Mouse (Mus musculus): ENCODE results near the gene Rcor1. TPM values are rescaled to one million over a fixed set of nuclear protein-coding genes. Genes with fewer than 3 reads are reported as not detected.
A peak's percentile ranks its signal among the peaks of the same experiment; 100 is the strongest.

Gene Rcor1
- polyA plus RNA-seq, 1 experiment from 2014 or later, result 9.7 TPM

- Histone ChIP-seq H3K4me2 (replicated peaks; ENCODE audit: low read depth, low read length) (no peak overlapping the region), H3K4me3 (ENCODE audit: low read length) (no peak overlapping the region), H3K9me3 (ENCODE audit: low read length) (no peaks in the 10 kb centered on the region), H3K27me3 (ENCODE audit: insufficient read depth, low read length) (no peaks in the 10 kb centered on the region), H3K27ac (ENCODE audit: low read length) (no peak overlapping the region), H3K36me3 (ENCODE audit: insufficient read depth, low read length) (no peaks in the 10 kb centered on the region), H3K9ac (replicated peaks; ENCODE audit: low read length) (no peak overlapping the region), H3K4me1 (ENCODE audit: insufficient read depth, low read length) (no peaks in the 10 kb centered on the region)
- ATAC-seq (ENCODE audit: low FRiP score, low TSS enrichment), result no peak
- WGBS, result 90% methylated on average over 7 of the region's 7 CpGs
Measured at GRCm38 (mm10) chr12:111000956-111001355, 38.2 kb upstream of the Rcor1 start.

- H3K27me3 ChIP-seq (ENCODE audit: insufficient read depth, low read length), result no peaks in the 10 kb centered on the region
- H3K4me2 ChIP-seq (replicated peaks; ENCODE audit: low read depth, low read length), result no peak overlapping the region
- no peaks in the 10 kb centered on the region for H3K36me3 ChIP-seq (ENCODE audit: insufficient read depth, low read length)
- H3K9ac ChIP-seq (replicated peaks; ENCODE audit: low read length), result no peak overlapping the region
- H3K4me3 ChIP-seq (ENCODE audit: low read length), result no peak overlapping the region
- no peak for ATAC-seq (ENCODE audit: low FRiP score, low TSS enrichment)
- peaks cover 19% of the 10 kb centered on the region for H3K4me1 ChIP-seq (ENCODE audit: insufficient read depth, low read length)
- no peak overlapping the region for H3K27ac ChIP-seq (ENCODE audit: low read length)
- 83% methylated on average over 9 of the region's 9 CpGs for WGBS
- no peaks in the 10 kb centered on the region for H3K9me3 ChIP-seq (ENCODE audit: low read length)
Measured at GRCm38 (mm10) chr12:111004142-111004541, 35.0 kb upstream of the Rcor1 start.

- peak; percentile 36; the same call in 1 of the 2 replicates for ATAC-seq (ENCODE audit: low FRiP score, low TSS enrichment)
- no peak overlapping the region for H3K27ac ChIP-seq (ENCODE audit: low read length)
- no peaks in the 10 kb centered on the region for H3K9me3 ChIP-seq (ENCODE audit: low read length)
- H3K4me1 ChIP-seq (ENCODE audit: insufficient read depth, low read length), result peaks cover 19% of the 10 kb centered on the region
- WGBS, result 65% methylated on average over 6 of the region's 6 CpGs
- H3K9ac ChIP-seq (replicated peaks; ENCODE audit: low read length), result no peak overlapping the region
- no peak overlapping the region for H3K4me3 ChIP-seq (ENCODE audit: low read length)
- H3K4me2 ChIP-seq (replicated peaks; ENCODE audit: low read depth, low read length), result no peak overlapping the region
- H3K27me3 ChIP-seq (ENCODE audit: insufficient read depth, low read length), result no peaks in the 10 kb centered on the region
- H3K36me3 ChIP-seq (ENCODE audit: insufficient read depth, low read length), result no peaks in the 10 kb centered on the region
Measured at GRCm38 (mm10) chr12:111005803-111006202, 33.3 kb upstream of the Rcor1 start.

DNA sequence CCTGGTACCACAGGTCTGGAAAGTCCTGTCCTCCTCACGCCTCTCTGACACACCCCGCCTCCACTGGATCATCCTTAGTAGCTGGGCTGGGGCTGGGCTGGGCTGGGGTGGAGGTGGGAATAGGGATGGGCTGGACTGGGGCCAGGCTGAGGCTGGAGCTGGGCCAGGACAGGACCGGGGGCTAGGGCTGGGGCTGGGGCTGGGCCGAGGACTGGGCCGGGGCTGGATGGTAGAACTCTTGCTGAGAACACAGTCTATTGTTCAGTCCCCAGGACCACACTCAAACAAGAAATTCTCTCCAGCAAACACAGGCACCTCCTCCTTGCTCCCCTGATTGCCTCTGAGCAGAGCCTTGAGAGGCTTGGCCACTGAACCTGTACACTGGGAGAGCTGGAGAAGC is 32.8 kb upstream of the Rcor1 start:
- Histone ChIP-seq H3K36me3 (ENCODE audit: insufficient read depth, low read length) (no peaks in the 10 kb centered on the region), H3K4me3 (ENCODE audit: low read length) (no peak overlapping the region), H3K9me3 (ENCODE audit: low read length) (no peaks in the 10 kb centered on the region), H3K27me3 (ENCODE audit: insufficient read depth, low read length) (no peaks in the 10 kb centered on the region), H3K4me1 (ENCODE audit: insufficient read depth, low read length) (peaks cover 19% of the 10 kb centered on the region), H3K27ac (ENCODE audit: low read length) (no peak overlapping the region), H3K9ac (replicated peaks; ENCODE audit: low read length) (no peak overlapping the region), H3K4me2 (replicated peaks; ENCODE audit: low read depth, low read length) (no peak overlapping the region)
- peak; percentile 18; the same call in 1 of the 2 replicates for ATAC-seq (ENCODE audit: low FRiP score, low TSS enrichment)
- WGBS, result 70% methylated on average over 5 of the region's 5 CpGs

- Histone ChIP-seq H3K4me2 (replicated peaks; ENCODE audit: low read depth, low read length) (no peak overlapping the region), H3K9me3 (ENCODE audit: low read length) (no peaks in the 10 kb centered on the region), H3K9ac (replicated peaks; ENCODE audit: low read length) (no peak overlapping the region), H3K36me3 (ENCODE audit: insufficient read depth, low read length) (no peaks in the 10 kb centered on the region), H3K27me3 (ENCODE audit: insufficient read depth, low read length) (no peaks in the 10 kb centered on the region), H3K27ac (ENCODE audit: low read length) (peak overlapping the region; percentile 22; the same call in 1 of the 2 replicates), H3K4me1 (ENCODE audit: insufficient read depth, low read length) (peaks cover 19% of the 10 kb centered on the region), H3K4me3 (ENCODE audit: low read length) (no peak overlapping the region)
- ATAC-seq (ENCODE audit: low FRiP score, low TSS enrichment), result peak; percentile 39; the same call in 1 of the 2 replicates
- WGBS, result 63% methylated on average over 11 of the region's 14 CpGs
Measured at GRCm38 (mm10) chr12:111007134-111008103, 31.7 kb upstream of the Rcor1 start.

GRCm38 (mm10) chr12:111008500-111009490 is 30.4 kb upstream of the Rcor1 start:
- Histone ChIP-seq H3K4me3 (ENCODE audit: low read length) (no peak overlapping the region), H3K4me2 (replicated peaks; ENCODE audit: low read depth, low read length) (no peak overlapping the region), H3K4me1 (ENCODE audit: insufficient read depth, low read length) (peaks cover 19% of the 10 kb centered on the region), H3K36me3 (ENCODE audit: insufficient read depth, low read length) (no peaks in the 10 kb centered on the region), H3K9me3 (ENCODE audit: low read length) (no peaks in the 10 kb centered on the region), H3K9ac (replicated peaks; ENCODE audit: low read length) (no peak overlapping the region), H3K27ac (ENCODE audit: low read length) (no peak overlapping the region; the same call in 1 of the 2 replicates), H3K27me3 (ENCODE audit: insufficient read depth, low read length) (no peaks in the 10 kb centered on the region)
- 47% methylated on average over 11 of the region's 11 CpGs for WGBS
- ATAC-seq (ENCODE audit: low FRiP score, low TSS enrichment), result no peak

DNA sequence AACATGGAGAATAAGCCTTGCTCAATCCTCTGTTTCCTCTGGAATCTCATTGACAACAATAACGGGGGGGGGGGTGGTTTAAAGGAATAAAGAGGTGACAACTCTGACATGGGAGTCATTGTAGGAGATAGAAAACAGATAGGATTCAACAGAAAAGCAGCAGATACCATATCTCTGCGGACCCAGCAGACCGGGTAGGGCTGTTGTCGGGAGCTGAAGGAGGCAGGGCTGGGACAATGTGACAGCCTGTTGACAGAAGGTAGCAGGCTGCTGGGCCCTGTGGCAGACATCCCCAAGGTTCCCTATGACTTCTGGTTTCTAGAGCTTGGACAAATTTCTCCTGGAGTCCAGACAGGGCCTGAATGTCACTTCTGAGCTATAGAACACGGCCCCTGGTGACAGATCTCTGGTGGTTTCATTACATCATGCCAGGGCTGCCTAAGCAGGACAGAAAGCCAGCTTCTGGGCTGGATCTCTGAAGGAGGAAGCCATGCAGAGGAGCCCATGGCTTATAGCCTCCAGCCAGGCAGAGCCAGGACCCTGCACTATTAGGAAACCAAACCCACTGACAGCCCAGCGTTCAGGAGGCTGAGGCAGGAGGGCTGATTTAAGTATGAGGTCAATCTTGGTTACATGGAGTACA is 29.4 kb upstream of the Rcor1 start:
- no peaks in the 10 kb centered on the region for H3K9me3 ChIP-seq (ENCODE audit: low read length)
- no peak overlapping the region for H3K9ac ChIP-seq (replicated peaks; ENCODE audit: low read length)
- peaks cover 19% of the 10 kb centered on the region for H3K4me1 ChIP-seq (ENCODE audit: insufficient read depth, low read length)
- no peak for ATAC-seq (ENCODE audit: low FRiP score, low TSS enrichment)
- no peaks in the 10 kb centered on the region for H3K36me3 ChIP-seq (ENCODE audit: insufficient read depth, low read length)
- 71% methylated on average over 6 of the region's 6 CpGs for WGBS
- H3K4me2 ChIP-seq (replicated peaks; ENCODE audit: low read depth, low read length), result no peak overlapping the region
- no peak overlapping the region for H3K27ac ChIP-seq (ENCODE audit: low read length)
- H3K27me3 ChIP-seq (ENCODE audit: insufficient read depth, low read length), result no peaks in the 10 kb centered on the region
- no peak overlapping the region for H3K4me3 ChIP-seq (ENCODE audit: low read length)

GRCm38 (mm10) chr12:111016807-111017206 is 22.3 kb upstream of the Rcor1 start:
- H3K27me3 ChIP-seq (ENCODE audit: insufficient read depth, low read length), result no peaks in the 10 kb centered on the region
- H3K4me3 ChIP-seq (ENCODE audit: low read length), result no peak overlapping the region
- no peaks in the 10 kb centered on the region for H3K36me3 ChIP-seq (ENCODE audit: insufficient read depth, low read length)
- no peaks in the 10 kb centered on the region for H3K9me3 ChIP-seq (ENCODE audit: low read length)
- no peak overlapping the region for H3K27ac ChIP-seq (ENCODE audit: low read length)
- WGBS, result 76% methylated on average over 3 of the region's 3 CpGs
- H3K9ac ChIP-seq (replicated peaks; ENCODE audit: low read length), result no peak overlapping the region
- H3K4me2 ChIP-seq (replicated peaks; ENCODE audit: low read depth, low read length), result no peak overlapping the region
- H3K4me1 ChIP-seq (ENCODE audit: insufficient read depth, low read length), result no peaks in the 10 kb centered on the region
- ATAC-seq (ENCODE audit: low FRiP score, low TSS enrichment), result no peak

DNA sequence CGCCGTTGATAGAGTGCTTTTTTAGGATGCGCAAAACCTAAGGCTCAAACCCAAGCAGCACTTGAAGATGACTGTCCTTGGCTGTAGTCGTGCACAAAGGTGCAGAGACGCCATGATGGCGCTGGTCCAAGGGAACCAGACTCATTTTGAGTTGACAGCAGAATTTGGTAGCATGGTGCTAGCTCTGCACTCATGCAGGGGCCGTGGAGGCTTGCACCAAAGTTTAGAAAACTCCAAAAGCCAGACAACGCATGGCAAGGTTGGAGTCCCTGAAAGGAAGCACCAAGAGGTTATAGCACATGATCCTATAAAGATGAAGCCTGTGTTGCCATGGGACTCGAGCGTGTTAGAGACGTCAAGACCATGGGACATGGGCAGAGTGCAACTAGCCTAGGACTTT is 21.1 kb upstream of the Rcor1 start:
- H3K4me2 ChIP-seq (replicated peaks; ENCODE audit: low read depth, low read length), result no peak overlapping the region
- H3K36me3 ChIP-seq (ENCODE audit: insufficient read depth, low read length), result no peaks in the 10 kb centered on the region
- H3K9me3 ChIP-seq (ENCODE audit: low read length), result no peaks in the 10 kb centered on the region
- no peaks in the 10 kb centered on the region for H3K4me1 ChIP-seq (ENCODE audit: insufficient read depth, low read length)
- H3K27me3 ChIP-seq (ENCODE audit: insufficient read depth, low read length), result no peaks in the 10 kb centered on the region
- H3K4me3 ChIP-seq (ENCODE audit: low read length), result no peak overlapping the region
- 93% methylated on average over 11 of the region's 11 CpGs for WGBS
- no peak overlapping the region for H3K9ac ChIP-seq (replicated peaks; ENCODE audit: low read length)
- ATAC-seq (ENCODE audit: low FRiP score, low TSS enrichment), result no peak
- no peak overlapping the region for H3K27ac ChIP-seq (ENCODE audit: low read length)

Measured in kidney, embryonic 16.5 days (tissue).